Mouse (Mus musculus): ENCODE measurements around the gene Rpl10-ps3. TPM values are rescaled to one million over a fixed set of nuclear protein-coding genes. Genes with fewer than 3 reads are reported as not detected.
A peak's percentile ranks its signal among the peaks of the same experiment; 100 is the strongest.

Gene Rpl10-ps3
- polyA plus RNA-seq, 1 experiment from 2014 or later = 361 TPM

DNA sequence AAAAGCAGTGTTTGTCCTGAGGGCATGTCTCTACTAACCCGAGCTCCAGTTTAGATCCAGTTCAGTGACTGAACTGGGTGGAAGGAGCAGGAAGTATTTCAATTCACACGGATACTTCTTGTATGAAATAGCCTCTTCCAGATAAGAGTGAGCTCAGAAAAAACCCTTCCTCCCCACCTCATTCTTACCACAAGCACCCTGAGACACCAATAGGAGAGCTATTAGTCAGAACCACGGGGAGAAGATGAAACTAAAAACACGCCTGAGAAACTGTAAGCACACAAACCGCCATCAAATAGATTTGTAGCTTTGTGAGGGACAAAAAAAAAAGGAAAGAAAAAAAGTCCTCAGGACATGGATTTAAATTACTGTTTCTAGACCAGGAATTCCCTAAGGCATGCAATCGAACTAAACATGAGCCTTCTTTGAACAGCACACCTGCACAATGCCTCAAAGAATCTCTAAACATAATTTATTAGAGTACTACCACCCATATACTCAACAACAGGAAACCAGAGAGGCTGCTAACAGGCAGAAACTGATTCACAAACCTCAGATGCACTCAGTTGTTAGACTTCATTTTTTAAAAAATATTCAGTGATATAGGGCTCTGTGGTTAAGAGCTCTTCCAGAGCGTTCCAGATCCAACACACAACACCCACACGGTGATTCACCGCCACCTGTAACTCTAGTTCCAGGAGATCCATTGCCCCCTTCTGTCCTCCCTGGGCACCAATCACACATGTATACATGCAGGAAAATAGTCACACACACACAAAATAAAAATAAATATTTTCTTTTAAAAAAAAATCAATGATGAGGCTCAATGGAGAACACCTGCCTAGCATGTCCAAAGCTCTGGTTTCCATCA, 20.2 kb downstream of the Rpl10-ps3 start:
- Histone ChIP-seq H3K27ac (ENCODE audit: low read length) (no peak overlapping the region), H3K27me3 (ENCODE audit: control insufficient read depth, insufficient read depth, low read length) (no peaks in the 10 kb centered on the region), H3K4me3 (ENCODE audit: low read depth, low read length) (no peak overlapping the region), H3K4me1 (ENCODE audit: control insufficient read depth, insufficient read depth, low read length) (no peaks in the 10 kb centered on the region), H3K9ac (replicated peaks; ENCODE audit: low read depth, low read length) (no peak overlapping the region), H3K9me3 (ENCODE audit: control insufficient read depth, low read depth, low read length) (no peaks in the 10 kb centered on the region; the same call in 1 of the 2 replicates), H3K4me2 (replicated peaks; ENCODE audit: low read depth, low read length) (no peak overlapping the region), H3K36me3 (ENCODE audit: control insufficient read depth, insufficient read depth, low read length) (no peaks in the 10 kb centered on the region)
- no peak for ATAC-seq (ENCODE audit: insufficient number of reproducible peaks, insufficient read depth, low FRiP score, low read depth)
- WGBS = 84% methylated on average over 9 of the region's 9 CpGs

GRCm38 (mm10) chr9:50320729-50321128, 24.0 kb downstream of the Rpl10-ps3 start:
- Histone ChIP-seq H3K9ac (replicated peaks; ENCODE audit: low read depth, low read length) (no peak overlapping the region), H3K4me1 (ENCODE audit: control insufficient read depth, insufficient read depth, low read length) (no peaks in the 10 kb centered on the region), H3K36me3 (ENCODE audit: control insufficient read depth, insufficient read depth, low read length) (no peaks in the 10 kb centered on the region), H3K4me2 (replicated peaks; ENCODE audit: low read depth, low read length) (no peak overlapping the region), H3K27ac (ENCODE audit: low read length) (no peak overlapping the region), H3K9me3 (ENCODE audit: control insufficient read depth, low read depth, low read length) (no peaks in the 10 kb centered on the region; the same call in 1 of the 2 replicates), H3K4me3 (ENCODE audit: low read depth, low read length) (no peak overlapping the region), H3K27me3 (ENCODE audit: control insufficient read depth, insufficient read depth, low read length) (no peaks in the 10 kb centered on the region)
- no peak for ATAC-seq (ENCODE audit: insufficient number of reproducible peaks, insufficient read depth, low FRiP score, low read depth)
- WGBS = 48% methylated on average over 1 of the region's 1 CpGs

DNA sequence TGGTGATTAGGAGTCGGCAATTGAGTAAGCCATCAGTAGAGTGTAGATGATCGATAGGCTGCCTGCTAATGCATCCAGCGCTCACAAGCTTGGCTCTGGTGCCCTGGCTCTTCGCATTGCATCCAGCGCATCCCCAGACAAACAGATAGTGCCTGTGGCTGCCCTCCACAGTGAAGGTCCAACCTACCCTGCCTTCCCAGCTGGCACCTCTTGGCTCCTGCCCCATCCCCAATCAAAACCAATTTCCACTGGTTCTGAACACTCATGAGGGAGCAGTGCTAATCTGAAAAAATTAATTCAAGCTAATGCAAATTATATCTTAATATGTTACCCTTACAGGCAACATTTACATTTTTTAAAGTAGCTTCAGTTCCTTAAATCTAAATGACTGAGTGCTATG, 25.3 kb downstream of the Rpl10-ps3 start:
- Histone ChIP-seq H3K36me3 (ENCODE audit: control insufficient read depth, insufficient read depth, low read length) (no peaks in the 10 kb centered on the region), H3K9me3 (ENCODE audit: control insufficient read depth, low read depth, low read length) (no peaks in the 10 kb centered on the region), H3K9ac (replicated peaks; ENCODE audit: low read depth, low read length) (no peak overlapping the region), H3K4me3 (ENCODE audit: low read depth, low read length) (no peak overlapping the region), H3K27me3 (ENCODE audit: control insufficient read depth, insufficient read depth, low read length) (no peaks in the 10 kb centered on the region), H3K4me2 (replicated peaks; ENCODE audit: low read depth, low read length) (no peak overlapping the region), H3K27ac (ENCODE audit: low read length) (no peak overlapping the region), H3K4me1 (ENCODE audit: control insufficient read depth, insufficient read depth, low read length) (no peaks in the 10 kb centered on the region)
- ATAC-seq (ENCODE audit: insufficient number of reproducible peaks, insufficient read depth, low FRiP score, low read depth) = no peak
- 91% methylated on average over 5 of the region's 5 CpGs for WGBS

- Histone ChIP-seq H3K36me3 (ENCODE audit: control insufficient read depth, insufficient read depth, low read length) (no peaks in the 10 kb centered on the region), H3K9ac (replicated peaks; ENCODE audit: low read depth, low read length) (no peak overlapping the region), H3K4me2 (replicated peaks; ENCODE audit: low read depth, low read length) (no peak overlapping the region), H3K9me3 (ENCODE audit: control insufficient read depth, low read depth, low read length) (no peaks in the 10 kb centered on the region), H3K27ac (ENCODE audit: low read length) (no peak overlapping the region), H3K4me1 (ENCODE audit: control insufficient read depth, insufficient read depth, low read length) (no peaks in the 10 kb centered on the region), H3K27me3 (ENCODE audit: control insufficient read depth, insufficient read depth, low read length) (no peaks in the 10 kb centered on the region), H3K4me3 (ENCODE audit: low read depth, low read length) (no peak overlapping the region)
- ATAC-seq (ENCODE audit: insufficient number of reproducible peaks, insufficient read depth, low FRiP score, low read depth) = no peak
- 54% methylated on average over 6 of the region's 6 CpGs for WGBS
Observed at GRCm38 (mm10) chr9:50317299-50317698, 27.5 kb downstream of the Rpl10-ps3 start.

GRCm38 (mm10) chr9:50315650-50316049, 29.1 kb downstream of the Rpl10-ps3 start:
- Histone ChIP-seq H3K9ac (replicated peaks; ENCODE audit: low read depth, low read length) (no peak overlapping the region), H3K27me3 (ENCODE audit: control insufficient read depth, insufficient read depth, low read length) (no peaks in the 10 kb centered on the region), H3K4me1 (ENCODE audit: control insufficient read depth, insufficient read depth, low read length) (no peaks in the 10 kb centered on the region), H3K9me3 (ENCODE audit: control insufficient read depth, low read depth, low read length) (no peaks in the 10 kb centered on the region), H3K36me3 (ENCODE audit: control insufficient read depth, insufficient read depth, low read length) (no peaks in the 10 kb centered on the region), H3K4me2 (replicated peaks; ENCODE audit: low read depth, low read length) (no peak overlapping the region), H3K4me3 (ENCODE audit: low read depth, low read length) (no peak overlapping the region), H3K27ac (ENCODE audit: low read length) (no peak overlapping the region)
- WGBS = 47% methylated on average over 3 of the region's 3 CpGs
- no peak for ATAC-seq (ENCODE audit: insufficient number of reproducible peaks, insufficient read depth, low FRiP score, low read depth)

- Histone ChIP-seq H3K9ac (replicated peaks; ENCODE audit: low read depth, low read length) (no peak overlapping the region), H3K4me2 (replicated peaks; ENCODE audit: low read depth, low read length) (no peak overlapping the region), H3K4me1 (ENCODE audit: control insufficient read depth, insufficient read depth, low read length) (no peaks in the 10 kb centered on the region), H3K9me3 (ENCODE audit: control insufficient read depth, low read depth, low read length) (no peaks in the 10 kb centered on the region), H3K27ac (ENCODE audit: low read length) (no peak overlapping the region), H3K27me3 (ENCODE audit: control insufficient read depth, insufficient read depth, low read length) (no peaks in the 10 kb centered on the region), H3K4me3 (ENCODE audit: low read depth, low read length) (no peak overlapping the region), H3K36me3 (ENCODE audit: control insufficient read depth, insufficient read depth, low read length) (no peaks in the 10 kb centered on the region)
- no peak for ATAC-seq (ENCODE audit: insufficient number of reproducible peaks, insufficient read depth, low FRiP score, low read depth)
- 67% methylated on average over 6 of the region's 6 CpGs for WGBS
Observed at GRCm38 (mm10) chr9:50311036-50311545, 33.7 kb downstream of the Rpl10-ps3 start.

GRCm38 (mm10) chr9:50305666-50306402, 38.9 kb downstream of the Rpl10-ps3 start:
- Histone ChIP-seq H3K4me2 (replicated peaks; ENCODE audit: low read depth, low read length) (no peak overlapping the region), H3K4me1 (ENCODE audit: control insufficient read depth, insufficient read depth, low read length) (peaks cover 10% of the 10 kb centered on the region), H3K4me3 (ENCODE audit: low read depth, low read length) (no peak overlapping the region), H3K9me3 (ENCODE audit: control insufficient read depth, low read depth, low read length) (no peaks in the 10 kb centered on the region), H3K27ac (ENCODE audit: low read length) (peak overlapping the region; percentile 2; the same call in 1 of the 2 replicates), H3K36me3 (ENCODE audit: control insufficient read depth, insufficient read depth, low read length) (no peaks in the 10 kb centered on the region), H3K9ac (replicated peaks; ENCODE audit: low read depth, low read length) (no peak overlapping the region), H3K27me3 (ENCODE audit: control insufficient read depth, insufficient read depth, low read length) (no peaks in the 10 kb centered on the region)
- no peak for ATAC-seq (ENCODE audit: insufficient number of reproducible peaks, insufficient read depth, low FRiP score, low read depth)
- 63% methylated on average over 10 of the region's 10 CpGs for WGBS

DNA sequence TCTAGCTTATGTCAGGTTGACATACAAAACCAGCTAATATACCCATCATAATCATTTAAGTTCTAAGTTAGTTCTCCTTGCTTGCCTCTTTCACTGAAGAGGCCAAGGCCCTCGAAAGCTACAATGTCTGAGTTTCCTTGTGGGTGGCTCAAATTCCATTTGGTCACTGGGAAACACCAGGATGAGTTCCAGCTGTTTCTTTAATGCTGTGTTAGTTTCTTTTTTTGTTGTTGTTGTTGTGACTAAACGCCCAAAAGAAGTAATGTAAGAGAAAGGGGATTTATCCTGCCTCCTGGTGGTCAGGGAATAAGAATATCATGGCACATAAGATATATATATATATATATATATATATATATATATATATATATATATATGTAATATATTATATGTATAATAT, 39.7 kb downstream of the Rpl10-ps3 start:
- no peak for ATAC-seq (ENCODE audit: insufficient number of reproducible peaks, insufficient read depth, low FRiP score, low read depth)
- no peak overlapping the region for H3K4me3 ChIP-seq (ENCODE audit: low read depth, low read length)
- H3K4me1 ChIP-seq (ENCODE audit: control insufficient read depth, insufficient read depth, low read length) = peaks cover 10% of the 10 kb centered on the region
- no peak overlapping the region for H3K4me2 ChIP-seq (replicated peaks; ENCODE audit: low read depth, low read length)
- H3K27me3 ChIP-seq (ENCODE audit: control insufficient read depth, insufficient read depth, low read length) = no peaks in the 10 kb centered on the region
- H3K36me3 ChIP-seq (ENCODE audit: control insufficient read depth, insufficient read depth, low read length) = no peaks in the 10 kb centered on the region
- no peak overlapping the region for H3K9ac ChIP-seq (replicated peaks; ENCODE audit: low read depth, low read length)
- peak overlapping the region; percentile 56; the same call in 1 of the 2 replicates for H3K27ac ChIP-seq (ENCODE audit: low read length)
- H3K9me3 ChIP-seq (ENCODE audit: control insufficient read depth, low read depth, low read length) = no peaks in the 10 kb centered on the region
- WGBS = 49% methylated on average over 2 of the region's 2 CpGs

All from stomach, embryonic 14.5 days (tissue).